Mouse (Mus musculus) thymus, postnatal 14 days (tissue): ENCODE results near the gene Syngr4.
"Not testable (repeated sequence)": the region's sequence is repeated elsewhere in the genome, so short reads cannot be mapped to it uniquely, and the experiment has no call there.

ENCODE experiments used
- DNase-seq: peaks from one replicate; pipeline ENCODE4 v3.0.0; 2021

Gene Syngr4

GRCm38 (mm10) chr7:45915011-45915410 is 18.5 kb upstream of the Syngr4 start:
- DNase-seq: no peak

GRCm38 (mm10) chr7:45914067-45914466 is 17.6 kb upstream of the Syngr4 start:
- peak; percentile 23 for DNase-seq

GRCm38 (mm10) chr7:45909145-45909544 is 12.6 kb upstream of the Syngr4 start:
- DNase-seq: no peak

GRCm38 (mm10) chr7:45908384-45908783 is 11.9 kb upstream of the Syngr4 start:
- DNase-seq: no peak

- DNase-seq: no peak
These were observed 10.1 kb upstream of the Syngr4 start for GRCm38 (mm10) chr7:45906622-45907021.

GRCm38 (mm10) chr7:45902481-45903002 is 6.0 kb upstream of the Syngr4 start:
- no peak for DNase-seq

- DNase-seq: no peak
These were observed 5.0 kb upstream of the Syngr4 start for GRCm38 (mm10) chr7:45901562-45901961.

GRCm38 (mm10) chr7:45898125-45898524 is 1.6 kb upstream of the Syngr4 start:
- DNase-seq: peak; percentile 65

GRCm38 (mm10) chr7:45897258-45897757 is 794 bp upstream of the Syngr4 start:
- peak; percentile 62 for DNase-seq

- no peak for DNase-seq
These were observed 490 bp downstream of the Syngr4 start for GRCm38 (mm10) chr7:45895931-45896516.

- no peak for DNase-seq
These were observed 3.9 kb downstream of the Syngr4 start for GRCm38 (mm10) chr7:45892651-45893050.

- DNase-seq: no peak
These were observed 9.3 kb downstream of the Syngr4 start for GRCm38 (mm10) chr7:45887246-45887645.

GRCm38 (mm10) chr7:45881011-45881410 is 15.5 kb downstream of the Syngr4 start:
- no peak for DNase-seq

- no peak for DNase-seq
These were observed 16.0 kb downstream of the Syngr4 start for GRCm38 (mm10) chr7:45880531-45880930.

- not testable (repeated sequence) for DNase-seq
These were observed 18.2 kb downstream of the Syngr4 start, which contains the start of gene Grin2d for GRCm38 (mm10) chr7:45878278-45878677. TSS of gene Grin2d (minus strand) at chr7:45878378.

- no peak for DNase-seq
These were observed 19.6 kb downstream of the Syngr4 start for GRCm38 (mm10) chr7:45876895-45877294.

- peak; percentile 65 for DNase-seq
These were observed 23.2 kb downstream of the Syngr4 start for GRCm38 (mm10) chr7:45873061-45873947.

GRCm38 (mm10) chr7:45872624-45873023 is 23.9 kb downstream of the Syngr4 start, which contains the start of gene Kdelr1:
TSS of gene Kdelr1 (plus strand) at chr7:45872772.
- DNase-seq: peak; percentile 93

- DNase-seq: peak; percentile 27
These were observed 26.0 kb downstream of the Syngr4 start for GRCm38 (mm10) chr7:45870282-45871058.

GRCm38 (mm10) chr7:45869787-45870186 is 26.7 kb downstream of the Syngr4 start:
- DNase-seq: no peak

- DNase-seq: no peak
These were observed 27.3 kb downstream of the Syngr4 start for GRCm38 (mm10) chr7:45869107-45869670.

GRCm38 (mm10) chr7:45867871-45868270 is 28.6 kb downstream of the Syngr4 start:
- DNase-seq: no peak
